Mouse (Mus musculus) frontal cortex, adult 2 months (tissue): ENCODE results near the gene Tenm3. TPM values are rescaled to one million over a fixed set of nuclear protein-coding genes. Genes with fewer than 3 reads are reported as not detected.

Experiments
- DNase-seq, 2 experiments: peaks; one replicate each; pipeline ENCODE4 v3.0.0; 2022; ENCODE audit warnings: low spot score in 1 of 2; ENCODE audit errors: extremely low spot score in 1 of 2
- polyA plus RNA-seq: library from polyadenylated mRNA; depleted of rRNA; stranded (reverse); fragments of >200 nt; gene quantifications from 2 replicates; pipeline ENCODE4 v1.2.3, GENCODE M21; 2012; rRNA removed

Gene Tenm3
- polyA plus RNA-seq = 22.7 and 34.4 TPM in 2 replicates

GRCm38 (mm10) chr8:48843931-48844285 lies at the start of gene Tenm3:
Gene Tenm3 (minus strand): TSS chr8:48843951.
- DNase-seq = no peak

- DNase-seq = no peak
These were observed 46.5 kb upstream of the Tenm3 start for GRCm38 (mm10) chr8:48890216-48890765.

- DNase-seq = no peak
These were observed 40.5 kb upstream of the Tenm3 start for GRCm38 (mm10) chr8:48884270-48884669.

- peak; percentile 19 to 55 for DNase-seq
These were observed 36.8 kb upstream of the Tenm3 start for GRCm38 (mm10) chr8:48880585-48880984.

GRCm38 (mm10) chr8:48865972-48866371 lies 22.2 kb upstream of the Tenm3 start:
- DNase-seq = no peak

- no peak for DNase-seq
These were observed 21.7 kb upstream of the Tenm3 start for GRCm38 (mm10) chr8:48865485-48865884.

- DNase-seq = no peak
These were observed 6.7 kb upstream of the Tenm3 start for GRCm38 (mm10) chr8:48850223-48851010.

- DNase-seq = no peak
These were observed 5.4 kb upstream of the Tenm3 start for GRCm38 (mm10) chr8:48849091-48849616.

GRCm38 (mm10) chr8:48844961-48845360 lies 1.2 kb upstream of the Tenm3 start:
- DNase-seq = no peak

- DNase-seq = no peak
These were observed 687 bp upstream of the Tenm3 start for GRCm38 (mm10) chr8:48844370-48844905.

- DNase-seq = peak in 1 of 2 experiments; percentile 41
These were observed 490 bp downstream of the Tenm3 start for GRCm38 (mm10) chr8:48842991-48843930.

GRCm38 (mm10) chr8:48842516-48842990 lies 1.2 kb downstream of the Tenm3 start:
- peak in 1 of 2 experiments; percentile 9 for DNase-seq

GRCm38 (mm10) chr8:48842035-48842434 lies 1.7 kb downstream of the Tenm3 start:
- no peak for DNase-seq

- DNase-seq = no peak
These were observed 8.0 kb downstream of the Tenm3 start for GRCm38 (mm10) chr8:48835745-48836144.

GRCm38 (mm10) chr8:48827454-48827853 lies 16.3 kb downstream of the Tenm3 start:
- no peak for DNase-seq

GRCm38 (mm10) chr8:48825666-48826065 lies 18.1 kb downstream of the Tenm3 start:
- DNase-seq = no peak

- no peak for DNase-seq
These were observed 21.5 kb downstream of the Tenm3 start for GRCm38 (mm10) chr8:48822291-48822690.

GRCm38 (mm10) chr8:48819962-48820361 lies 23.8 kb downstream of the Tenm3 start:
- no peak for DNase-seq

GRCm38 (mm10) chr8:48819348-48819747 lies 24.4 kb downstream of the Tenm3 start:
- no peak for DNase-seq

GRCm38 (mm10) chr8:48816941-48817340 lies 26.8 kb downstream of the Tenm3 start:
- no peak for DNase-seq
